In the genomic region with DNA sequence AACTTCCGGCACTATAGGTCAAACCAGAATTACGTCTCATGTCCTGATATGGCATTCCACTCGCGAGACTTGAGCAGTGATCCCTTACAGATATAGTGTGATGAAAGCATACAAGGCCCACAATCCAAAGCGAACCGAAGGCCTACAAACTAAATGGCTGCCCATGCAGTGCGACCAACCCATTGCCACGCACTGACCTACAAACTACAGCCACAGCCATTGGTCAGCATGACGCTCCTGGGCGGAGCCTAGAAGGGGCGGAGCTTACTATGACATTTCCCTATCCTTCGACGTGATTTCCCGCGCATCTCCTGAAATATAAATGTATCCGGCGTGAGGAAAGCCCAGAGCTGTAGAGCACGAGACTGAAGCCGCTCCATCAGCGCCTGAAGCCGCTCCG, we compare ENCODE assay signal across 14 mouse cellular contexts. TPM values are rescaled to one million over a fixed set of nuclear protein-coding genes. Genes with fewer than 3 reads are reported as not detected.
DNase-seq lines count a peak whose midpoint lies in the region; ATAC-seq lines count a peak whose summit lies in the region.
"Had no signal": no experiment of that assay in that cellular context is flagged by ENCODE, and none has a peak within 500 bp of the region (broad histone marks: within the 10 kb centered on the region; RNA-seq: fewer than 3 reads in every experiment).

A gene (plus strand): TSS at position 387 of the 400 bp plus-strand sequence.

- no peak for DNase-seq in kidney, adult 9 months
- DNase-seq in retina, embryonic 14.5 days (ENCODE audit: low spot score) = peak; percentile 8
- no peak for DNase-seq in left cerebral cortex, postnatal 4 days
- DNase-seq in thymus, postnatal 25 days = no peak
- no peak for DNase-seq in cerebellum, postnatal 4 days (ENCODE audit: low spot score in 2 of 2)
- DNase-seq: adrenal gland, postnatal 14 days; cerebellum, adult 9-11 months; kidney, adult 2 months; lung, adult 18-20 months had no signal

- no peak within 1 kb of the TSS for H3K27ac ChIP-seq in kidney, embryonic 15.5 days
- no peak within 1 kb of the TSS for H3K27ac ChIP-seq in embryonic facial prominence, embryonic 12.5 days
- H3K27ac ChIP-seq in hindbrain, embryonic 15.5 days (replicated peaks) = no peak within 1 kb of the TSS

- no peak for ATAC-seq in kidney, embryonic 15.5 days (replicated peaks; ENCODE audit: low FRiP score)
- no peak for ATAC-seq in embryonic facial prominence, embryonic 12.5 days (ENCODE audit: insufficient number of reproducible peaks, insufficient read depth, low FRiP score, low TSS enrichment)
- no peak for ATAC-seq in hindbrain, embryonic 15.5 days (ENCODE audit: low FRiP score, low read depth)

- H3K36me3 ChIP-seq in kidney, embryonic 15.5 days = no peaks in the 10 kb centered on the region
- no peaks in the 10 kb centered on the region for H3K36me3 ChIP-seq in embryonic facial prominence, embryonic 12.5 days
- H3K36me3 ChIP-seq in hindbrain, embryonic 15.5 days = no peaks in the 10 kb centered on the region

- H3K4me3 ChIP-seq in kidney, embryonic 15.5 days (replicated peaks) = no peak within 1 kb of the TSS
- no peak within 1 kb of the TSS for H3K4me3 ChIP-seq in embryonic facial prominence, embryonic 12.5 days
- 0 out of 2 replicates have a peak within 1 kb of the TSS, but pooled peaks have one; percentile 4 for H3K4me3 ChIP-seq in hindbrain, embryonic 15.5 days

- 65% methylated on average over 22 of the region's 22 CpGs for WGBS in kidney, embryonic 15.5 days
- WGBS in embryonic facial prominence, embryonic 12.5 days = 58% methylated on average over 22 of the region's 22 CpGs
- 57% methylated on average over 22 of the region's 22 CpGs for WGBS in hindbrain, embryonic 15.5 days

- H3K9me3 ChIP-seq in kidney, embryonic 15.5 days (replicated peaks) = no peaks in the 10 kb centered on the region; the same call in 1 of the 2 replicates
- H3K9me3 ChIP-seq in embryonic facial prominence, embryonic 12.5 days = peaks cover 5% of the 10 kb centered on the region; the same call in 1 of the 2 replicates
- H3K9me3 ChIP-seq in hindbrain, embryonic 15.5 days = no peaks in the 10 kb centered on the region

- H3K4me1 ChIP-seq in kidney, embryonic 15.5 days = no peaks in the 10 kb centered on the region
- no peaks in the 10 kb centered on the region for H3K4me1 ChIP-seq in embryonic facial prominence, embryonic 12.5 days
- H3K4me1 ChIP-seq in hindbrain, embryonic 15.5 days (replicated peaks) = no peaks in the 10 kb centered on the region

- H3K9ac ChIP-seq in kidney, embryonic 15.5 days = no peak within 1 kb of the TSS
- H3K9ac ChIP-seq in embryonic facial prominence, embryonic 12.5 days = no peak within 1 kb of the TSS
- no peak within 1 kb of the TSS for H3K9ac ChIP-seq in hindbrain, embryonic 15.5 days

- H3K27me3 ChIP-seq in kidney, embryonic 15.5 days = no peaks in the 10 kb centered on the region
- H3K27me3 ChIP-seq in embryonic facial prominence, embryonic 12.5 days = no peaks in the 10 kb centered on the region; the same call in 1 of the 2 replicates
- H3K27me3 ChIP-seq in hindbrain, embryonic 15.5 days = no peaks in the 10 kb centered on the region

- H3K4me2 ChIP-seq in kidney, embryonic 15.5 days = peak within 1 kb of the TSS; percentile 36
- peak within 1 kb of the TSS; percentile 32 for H3K4me2 ChIP-seq in embryonic facial prominence, embryonic 12.5 days (replicated peaks)
- peak within 1 kb of the TSS; percentile 39; the same call in 1 of the 2 replicates for H3K4me2 ChIP-seq in hindbrain, embryonic 15.5 days

- intact Hi-C loops in left cerebral cortex, postnatal 4 days (cut with DNase I) = no loop called here

RNA-seq across cellular contexts. Expression of the gene that starts here (rescaled TPM):
- not detected in 2 replicates for polyA plus RNA-seq in kidney, embryonic 15.5 days (2015; fragmentation: Nextera tagmentation; extraction: Ambion mirVana)
- not detected in 2 replicates for polyA plus RNA-seq in embryonic facial prominence, embryonic 12.5 days (2016; fragmentation: Nextera tagmentation; extraction: Ambion mirVana)
- polyA plus RNA-seq in hindbrain, embryonic 15.5 days (2015; fragmentation: Nextera tagmentation; extraction: Ambion mirVana) = 0.18 and 0.47 TPM in 2 replicates
- total RNA-seq in left cerebral cortex, postnatal 4 days (2021) = not detected
- total RNA-seq: adrenal gland, postnatal 14 days; MEL had no signal
- polyA plus RNA-seq: kidney, adult 2 months; neural tube, embryonic 14.5 days had no signal
